Mouse (Mus musculus) c-Kit-positive CD71-negative TER-119-negative erythroid progenitor cells, embryonic 14.5 days (primary cell): ENCODE data around the gene Fgfr2.

Source experiments
- DNase-seq: peaks from one replicate; pipeline ENCODE4 v3.0.0-alpha.2; 2013; ENCODE audit warnings: low read depth

Fgfr2 gene

DNA sequence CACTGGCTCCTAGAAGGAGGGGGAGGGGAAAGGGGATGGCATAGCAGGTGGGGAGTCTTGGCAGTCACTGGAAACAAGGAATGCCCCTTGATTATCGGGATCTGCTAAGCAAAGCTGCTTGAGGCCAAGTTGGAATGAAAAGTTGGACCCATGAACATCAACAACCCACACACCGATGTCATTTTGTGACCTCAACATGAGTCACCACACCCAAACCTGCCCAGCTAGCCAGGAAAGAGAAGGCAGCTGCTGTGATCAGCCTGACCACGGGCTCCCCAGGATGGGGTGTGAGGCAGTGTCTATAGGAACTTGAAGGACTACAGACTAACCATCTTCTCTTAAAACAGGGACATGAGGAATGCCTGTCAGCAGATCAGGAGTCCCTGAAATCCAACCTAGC lies 37.7 kb downstream of the Fgfr2 start:
- DNase-seq, result peak; percentile 7

DNA sequence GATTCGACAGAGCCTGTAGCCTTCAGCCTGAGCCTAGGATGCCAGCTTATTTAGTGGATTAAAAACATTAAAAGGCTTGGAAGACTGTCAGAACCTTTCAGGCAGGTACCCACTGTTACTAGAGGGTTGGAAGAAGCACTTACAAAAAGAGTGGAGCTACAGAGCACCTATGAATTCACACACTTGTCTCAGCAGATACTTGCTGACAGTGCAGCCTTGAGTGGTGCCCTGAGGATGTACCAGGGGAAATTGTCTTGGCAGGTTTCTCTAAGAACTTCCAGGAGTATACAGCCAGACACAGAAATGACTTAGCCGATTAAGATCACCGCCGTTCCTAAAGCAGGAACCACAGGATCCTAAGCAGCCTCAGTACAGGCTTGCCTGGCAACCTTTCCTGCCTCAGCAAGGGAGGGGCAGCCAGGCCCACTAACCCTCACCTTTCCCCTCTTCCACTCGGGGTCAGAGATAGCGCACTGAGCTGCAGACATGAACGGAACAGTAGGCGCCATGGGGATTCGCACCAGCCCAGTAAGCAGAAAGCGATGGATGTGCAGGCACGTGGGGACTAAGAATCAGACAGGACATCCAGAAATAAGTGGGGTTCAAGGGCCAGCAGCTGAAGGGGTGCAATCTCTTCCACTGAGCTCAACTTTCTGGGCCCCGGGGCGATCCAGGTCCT lies 39.1 kb downstream of the Fgfr2 start:
- no peak for DNase-seq

DNA sequence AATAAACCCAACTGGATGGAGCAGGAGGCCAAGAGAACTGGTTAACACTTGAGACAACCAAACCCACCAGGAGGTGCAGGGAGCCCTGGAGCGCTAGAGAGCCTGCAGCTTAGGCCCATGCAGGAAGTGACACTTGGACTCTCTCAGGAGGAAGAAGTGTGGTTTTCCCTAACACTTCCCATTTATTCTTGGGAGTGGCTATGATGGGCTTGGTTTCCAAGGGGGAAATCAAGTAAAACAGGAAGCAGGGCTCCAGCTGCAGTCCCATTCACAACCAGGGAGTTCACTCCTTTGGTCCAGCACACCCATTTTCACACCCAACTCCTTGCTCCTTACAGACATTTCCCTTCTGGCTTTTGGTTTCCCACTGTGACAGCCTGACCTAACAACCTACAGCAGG lies 44.2 kb downstream of the Fgfr2 start:
- no peak for DNase-seq

DNA sequence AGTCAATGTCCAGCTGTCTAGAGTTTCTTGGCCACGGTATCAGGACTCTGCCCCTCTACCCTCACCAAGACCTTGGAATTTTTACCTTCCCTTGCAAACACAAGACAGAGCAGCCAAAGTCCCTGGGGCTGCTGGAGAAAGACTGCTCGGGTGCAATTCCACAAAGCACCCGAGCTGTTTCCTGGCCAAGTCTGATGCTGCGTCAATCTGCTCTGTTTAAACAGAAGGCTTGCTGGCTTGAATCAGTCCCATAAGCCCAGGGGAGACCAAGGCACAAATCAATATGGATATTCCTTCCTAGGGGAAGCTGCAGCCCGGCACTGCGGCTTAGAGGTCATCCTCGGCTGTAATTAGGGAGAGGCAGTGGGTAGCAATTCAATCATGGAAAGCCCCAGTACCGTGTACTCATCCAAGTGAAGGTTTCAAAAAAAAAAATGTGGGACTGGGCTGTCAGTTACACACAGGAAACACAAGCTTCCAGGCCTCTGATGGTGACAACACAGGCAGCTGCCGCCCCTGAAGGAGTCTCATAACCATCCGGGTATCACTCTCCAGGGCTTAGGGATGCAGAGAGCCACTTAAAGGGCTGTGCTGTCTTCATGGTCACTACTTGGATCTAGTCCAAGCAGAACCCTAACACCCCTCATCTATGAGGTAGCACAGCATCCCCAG lies 48.6 kb downstream of the Fgfr2 start:
- no peak for DNase-seq

DNA sequence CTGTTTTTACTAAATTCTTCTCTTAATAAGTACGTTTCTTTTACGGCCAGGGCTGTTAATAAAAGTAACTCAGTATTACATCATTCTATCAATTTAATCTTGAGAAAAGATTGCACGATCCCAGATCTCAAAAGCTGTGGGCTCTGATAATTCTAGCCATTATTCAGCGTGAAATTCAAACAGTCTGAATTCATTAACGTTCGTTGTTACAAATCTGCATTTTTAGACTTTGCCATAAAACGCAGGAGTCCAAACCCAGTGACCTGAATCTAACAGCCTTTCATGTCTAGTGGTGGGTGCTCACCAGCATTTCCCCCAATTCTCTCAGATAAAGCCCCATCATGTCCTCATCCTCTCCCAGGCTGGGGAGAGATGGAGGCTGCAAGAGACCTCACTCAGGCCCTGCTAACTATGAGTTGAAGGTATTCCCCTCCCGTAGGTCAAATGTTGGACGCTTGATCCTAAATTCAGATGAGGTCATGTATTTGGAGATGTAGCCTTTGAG lies 50.0 kb downstream of the Fgfr2 start:
- no peak for DNase-seq

DNA sequence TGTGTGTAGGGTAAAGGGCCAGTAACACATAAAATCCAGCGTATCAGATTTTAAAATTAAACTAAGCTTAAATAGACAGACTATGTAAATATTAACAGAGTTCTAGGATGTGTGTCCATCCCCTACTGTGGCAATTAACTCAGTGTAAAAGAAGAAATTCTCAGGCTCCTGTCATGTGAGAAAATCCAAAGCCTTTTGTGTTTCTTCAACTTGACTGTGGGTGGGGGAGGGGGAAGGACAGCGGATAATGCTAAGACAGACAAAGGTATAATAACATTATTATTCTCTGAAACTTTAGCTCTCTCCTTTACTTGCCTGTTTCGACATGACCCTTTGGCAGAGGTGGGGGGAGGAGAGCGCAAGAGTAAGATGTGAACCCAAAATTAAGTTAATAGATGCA lies 50.6 kb downstream of the Fgfr2 start:
- no peak for DNase-seq

DNA sequence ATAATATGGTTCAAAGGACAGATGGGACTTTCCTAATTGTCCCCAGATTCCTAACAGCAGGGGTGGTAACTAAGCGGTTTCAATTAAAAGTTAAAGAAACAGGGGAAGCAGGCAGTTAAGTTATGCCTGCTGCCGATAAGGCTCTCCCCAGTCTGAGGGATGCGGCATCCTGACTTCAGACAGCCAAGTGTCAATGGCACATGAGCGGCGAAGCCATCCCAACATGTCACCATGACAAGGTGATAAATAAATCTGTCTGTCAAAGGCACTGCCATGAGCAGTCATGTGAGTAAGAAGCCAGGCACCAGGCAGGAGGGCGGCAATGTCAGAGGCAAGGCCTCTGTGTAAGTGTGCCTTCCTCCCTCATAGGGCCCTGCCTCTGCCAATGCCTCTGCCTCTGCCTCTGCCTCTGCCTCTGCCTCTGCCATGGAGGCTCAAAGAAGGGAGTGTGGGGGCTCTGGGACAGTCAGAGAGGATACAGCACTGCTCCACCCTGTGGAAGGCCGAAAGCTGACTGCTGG lies 55.8 kb downstream of the Fgfr2 start:
- DNase-seq, result no peak

DNA sequence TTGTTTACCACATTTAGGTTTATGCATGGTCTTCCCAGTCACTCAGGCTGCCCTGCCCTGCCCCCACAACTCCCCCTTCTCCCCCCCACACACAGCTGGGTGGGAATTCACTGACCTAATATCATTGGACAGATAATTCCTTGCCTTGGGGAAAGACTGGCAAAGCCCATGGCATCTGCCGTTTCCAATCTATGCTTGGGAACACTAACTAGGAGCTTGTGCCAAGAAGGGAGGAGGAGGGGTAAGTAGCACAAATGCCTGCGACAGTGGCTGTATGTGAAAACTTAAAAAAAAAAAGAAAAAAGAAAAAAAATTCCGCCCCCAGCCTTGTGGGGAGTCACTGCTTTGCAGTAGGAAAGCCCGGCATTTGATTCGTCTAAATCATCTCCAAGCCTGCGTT lies 56.4 kb downstream of the Fgfr2 start:
- no peak for DNase-seq

DNA sequence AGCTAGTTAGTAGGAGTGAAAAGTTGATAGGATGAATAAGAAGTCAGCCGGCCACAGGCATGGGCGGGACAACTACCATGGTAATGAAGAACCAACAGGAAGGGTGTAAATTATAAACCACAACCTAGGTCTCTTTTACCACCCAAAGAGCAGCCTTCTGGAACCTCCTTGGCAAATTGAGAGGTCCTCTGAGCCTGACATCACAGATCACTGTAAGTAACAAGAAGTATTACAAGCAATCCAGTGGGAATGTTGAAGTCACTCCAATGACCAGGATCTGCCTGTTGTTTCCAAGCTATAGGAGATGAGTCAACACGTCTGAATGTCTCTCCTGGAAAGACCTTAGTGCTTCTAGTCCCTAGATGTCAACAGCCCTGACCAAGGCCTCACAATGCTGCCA lies 61.1 kb downstream of the Fgfr2 start:
- no peak for DNase-seq

DNA sequence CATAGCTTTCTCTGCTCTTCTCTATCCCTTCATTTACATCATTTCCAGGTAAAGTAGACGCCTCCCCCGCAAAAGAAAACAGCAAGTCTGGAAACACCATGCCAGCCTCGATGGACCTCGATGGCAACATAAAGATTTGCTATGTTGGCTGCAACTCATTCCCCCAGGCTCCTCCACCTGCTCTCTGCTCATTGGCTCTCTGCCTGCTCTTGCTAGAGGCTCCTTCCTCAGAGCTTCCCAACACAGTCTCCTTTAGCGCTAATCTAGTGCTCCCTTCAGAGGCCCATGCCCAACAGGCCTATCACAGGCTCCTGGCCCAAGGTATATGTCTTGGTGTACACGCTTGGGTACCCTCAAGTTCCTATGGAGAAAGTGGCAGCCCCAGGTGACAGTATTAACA lies 63.0 kb downstream of the Fgfr2 start:
- DNase-seq, result no peak

DNA sequence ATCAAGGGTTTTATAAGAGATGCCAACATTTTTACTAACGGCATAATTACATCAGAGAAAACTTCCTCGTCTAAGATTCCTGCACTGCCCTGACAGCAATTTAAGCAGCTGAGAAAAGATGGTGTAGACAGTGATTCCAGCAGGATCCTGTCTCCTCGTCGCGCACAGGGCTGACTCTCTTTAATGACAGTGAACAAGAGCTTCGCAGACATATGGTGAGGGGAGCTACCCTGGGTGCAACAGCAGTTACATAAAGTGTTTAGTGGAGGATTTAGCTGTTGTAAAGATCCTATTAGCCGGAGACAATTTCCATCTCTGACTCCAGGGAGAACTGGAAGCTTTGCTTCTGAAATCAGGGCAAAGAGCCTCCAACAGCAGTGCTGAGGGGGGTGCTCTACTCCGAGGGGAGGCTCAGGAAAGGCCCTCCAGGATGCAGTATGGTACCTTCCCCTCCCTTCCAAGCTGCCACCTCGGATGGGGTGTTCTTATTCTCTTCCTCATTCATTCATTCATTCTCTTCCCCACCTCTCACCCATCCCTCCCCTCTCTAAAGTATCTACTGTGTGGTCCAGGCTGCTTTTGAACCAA lies 63.5 kb downstream of the Fgfr2 start:
- no peak for DNase-seq

DNA sequence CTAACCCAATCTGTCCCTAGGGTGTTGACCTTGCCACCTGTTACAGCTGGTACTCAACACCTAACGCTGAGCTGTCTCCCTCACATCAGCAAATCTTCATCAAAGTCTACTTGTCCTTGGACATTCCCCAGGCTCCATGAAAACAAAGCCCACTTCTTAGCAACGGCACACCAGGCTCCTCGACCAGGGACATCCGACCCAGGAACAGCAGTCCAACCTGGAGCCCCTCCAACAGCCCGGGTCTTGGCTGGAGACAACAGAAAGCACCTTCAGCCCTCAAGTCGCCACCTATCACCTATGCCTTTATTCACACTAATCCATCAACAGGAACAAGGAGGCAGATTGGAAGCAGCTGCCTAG lies 64.0 kb downstream of the Fgfr2 start:
- DNase-seq, result no peak

DNA sequence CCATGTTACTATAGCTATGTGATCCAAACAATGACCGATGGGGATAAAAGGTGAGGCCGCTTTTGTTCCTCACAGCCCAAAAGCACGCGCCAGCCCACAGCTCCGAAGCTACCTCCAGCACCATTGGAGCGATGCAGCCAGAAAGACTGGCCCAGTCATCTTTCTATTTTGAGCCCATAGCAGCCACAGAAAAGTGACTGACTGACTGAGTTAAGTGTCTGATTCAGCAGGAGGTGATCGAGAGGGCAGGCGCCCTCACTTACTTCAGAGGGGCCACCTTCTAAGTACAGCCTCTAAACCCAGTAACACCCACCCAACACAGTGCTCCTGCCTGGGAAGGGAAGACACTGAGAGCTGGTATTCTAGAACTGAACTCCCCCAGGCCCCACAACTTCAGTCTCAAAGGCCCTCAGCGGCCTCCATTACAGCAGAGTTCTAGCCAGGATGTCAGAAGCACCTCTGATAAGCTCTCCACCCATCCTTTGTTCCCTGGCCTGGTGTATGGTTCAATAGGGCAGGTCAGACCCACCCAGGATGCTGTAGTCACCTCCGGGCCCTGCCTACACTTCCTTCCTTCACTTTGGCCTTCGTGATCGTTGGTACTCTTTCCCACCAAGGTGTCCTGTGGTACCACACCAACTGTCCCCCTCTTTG lies 64.5 kb downstream of the Fgfr2 start:
- no peak for DNase-seq

DNA sequence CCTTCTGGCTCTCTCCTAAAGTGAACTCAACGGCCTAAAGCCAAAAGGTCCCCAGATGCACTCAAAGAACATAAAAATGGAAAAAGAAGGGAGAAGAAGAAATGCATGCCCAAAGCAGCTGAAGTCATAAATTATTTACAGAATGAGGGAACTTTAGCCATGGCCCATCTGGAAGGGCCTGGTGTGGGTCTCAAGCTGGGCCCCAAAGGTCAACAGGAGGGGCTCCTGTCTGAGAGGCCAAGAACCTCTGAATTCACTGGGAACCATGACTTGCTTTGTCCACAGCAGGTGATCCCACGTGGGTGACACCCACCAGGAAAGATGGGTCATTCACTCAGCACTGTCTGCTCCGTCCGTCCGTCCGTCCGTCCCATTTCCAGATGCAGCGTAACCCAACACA lies 66.2 kb downstream of the Fgfr2 start:
- no peak for DNase-seq

DNA sequence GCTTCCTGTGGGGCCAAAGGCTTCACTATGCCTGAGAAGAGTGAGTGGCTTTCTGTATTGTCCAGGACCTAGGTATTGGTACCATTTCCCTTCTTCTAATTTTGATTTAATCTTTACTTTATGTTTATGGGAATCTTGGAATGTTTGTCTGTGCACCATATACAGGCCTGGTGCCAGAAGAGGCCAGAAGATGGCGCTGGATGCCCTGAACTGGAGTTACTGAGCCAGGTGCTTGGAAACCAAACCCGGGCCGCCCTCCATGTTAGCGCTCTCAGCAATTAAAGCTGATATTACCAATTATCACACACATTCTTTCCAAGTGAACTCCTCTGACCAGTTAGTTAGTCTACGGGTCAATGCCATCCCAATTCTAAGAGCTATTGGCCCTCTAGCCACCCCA lies 68.7 kb downstream of the Fgfr2 start:
- DNase-seq, result no peak

DNA sequence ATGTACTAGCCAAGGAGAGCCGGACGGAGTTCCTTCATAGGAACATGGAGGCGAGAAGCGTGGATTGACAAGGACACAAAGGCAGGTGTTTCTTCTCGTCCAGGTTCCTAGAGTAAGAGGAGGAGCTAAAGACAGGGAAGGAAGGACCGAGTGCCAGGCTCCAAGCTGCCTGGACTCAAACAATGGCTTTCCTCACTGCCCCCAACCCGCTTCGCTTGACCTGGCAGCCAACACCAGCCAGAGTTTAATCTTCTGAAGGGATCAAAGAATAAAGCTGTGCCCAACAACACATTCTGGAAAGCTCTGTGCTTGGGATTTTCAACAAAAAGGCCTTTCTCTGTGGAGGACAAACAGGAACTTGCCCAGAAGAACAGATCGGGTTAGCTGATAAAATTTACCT lies 69.4 kb downstream of the Fgfr2 start:
- no peak for DNase-seq

DNA sequence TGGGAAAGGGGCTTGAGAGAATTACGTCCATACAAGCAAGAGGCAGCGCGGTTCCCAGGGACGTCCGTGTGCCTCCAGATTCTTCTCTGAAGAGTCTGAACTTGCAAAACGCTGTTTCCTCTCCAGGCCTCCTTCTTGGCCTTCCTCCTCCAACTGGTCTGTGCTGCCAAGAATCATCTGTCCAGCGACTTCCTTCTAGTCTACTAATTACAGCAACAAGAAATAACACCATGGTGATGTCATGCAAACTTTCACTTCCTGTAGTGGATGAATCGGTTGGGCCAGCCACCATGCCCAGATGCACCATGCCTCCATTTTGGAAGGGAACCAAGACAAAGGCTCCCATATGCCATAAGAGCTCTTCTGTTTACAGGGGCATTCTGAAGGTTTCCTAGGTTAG lies 70.3 kb downstream of the Fgfr2 start:
- DNase-seq, result peak; percentile 35

DNA sequence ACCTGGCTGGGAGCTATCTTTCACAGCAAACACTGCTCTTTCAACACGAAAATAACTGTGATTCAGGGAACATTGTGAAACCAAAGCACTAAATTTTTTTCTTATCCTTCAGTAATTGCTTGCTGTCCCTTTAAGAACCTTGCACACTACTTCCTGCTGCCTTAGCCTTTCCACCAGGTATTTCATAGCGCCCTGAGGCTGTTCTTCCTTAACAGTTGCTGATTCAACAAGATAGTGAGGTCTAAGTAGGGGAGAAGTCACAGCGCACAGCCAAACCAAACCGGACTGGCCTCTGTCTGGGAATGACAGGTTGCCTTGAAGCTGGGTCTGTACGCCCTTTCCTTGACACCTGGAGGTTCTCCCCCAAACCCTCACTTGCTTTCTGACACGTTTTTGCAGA lies 72.5 kb downstream of the Fgfr2 start:
- no peak for DNase-seq

DNA sequence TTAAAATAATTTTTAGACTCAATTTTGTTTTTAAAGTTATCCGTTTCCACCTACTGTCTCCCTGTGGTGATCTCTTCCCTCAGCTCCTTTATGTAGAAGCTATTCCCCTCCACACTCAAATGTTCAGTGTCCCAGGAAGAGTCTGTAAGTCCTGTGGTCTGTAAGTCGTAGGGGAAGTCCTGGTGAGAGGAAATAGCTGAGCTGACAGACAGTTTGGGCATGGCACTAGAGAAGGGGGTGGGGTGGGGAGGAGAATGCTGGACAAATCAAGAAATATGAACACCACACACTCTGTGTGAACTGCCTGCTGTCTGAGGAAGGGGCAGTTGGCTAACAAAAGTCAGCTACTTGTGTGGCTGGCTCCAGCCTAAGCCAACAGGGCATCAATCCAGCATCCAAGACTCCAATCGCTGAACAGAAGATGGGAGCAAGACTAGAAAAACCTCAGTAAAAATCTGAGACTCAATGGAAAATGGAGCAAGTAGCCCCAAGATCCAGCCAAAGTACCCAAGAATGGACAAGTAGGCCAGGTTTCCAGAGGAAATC lies 75.0 kb downstream of the Fgfr2 start:
- DNase-seq, result no peak

DNA sequence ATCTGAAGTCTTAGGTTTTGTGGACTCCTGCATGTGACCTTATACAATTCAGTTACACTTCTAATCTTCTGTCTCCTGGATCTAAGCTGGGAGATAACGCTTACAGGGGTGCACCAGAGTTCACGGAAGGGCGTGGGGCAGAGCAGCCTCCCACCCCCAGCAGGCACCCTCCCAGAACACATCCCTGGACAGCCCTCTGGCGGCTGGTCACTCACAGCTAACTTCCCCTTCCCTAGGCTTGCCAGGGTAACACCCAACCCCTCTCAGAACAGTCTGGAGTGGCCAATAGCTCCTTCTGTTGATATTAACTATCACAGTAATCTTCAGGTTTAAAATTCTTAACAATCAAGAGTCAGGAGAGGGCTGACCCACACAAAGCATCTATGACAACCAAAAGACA lies 75.9 kb downstream of the Fgfr2 start:
- no peak for DNase-seq

DNA sequence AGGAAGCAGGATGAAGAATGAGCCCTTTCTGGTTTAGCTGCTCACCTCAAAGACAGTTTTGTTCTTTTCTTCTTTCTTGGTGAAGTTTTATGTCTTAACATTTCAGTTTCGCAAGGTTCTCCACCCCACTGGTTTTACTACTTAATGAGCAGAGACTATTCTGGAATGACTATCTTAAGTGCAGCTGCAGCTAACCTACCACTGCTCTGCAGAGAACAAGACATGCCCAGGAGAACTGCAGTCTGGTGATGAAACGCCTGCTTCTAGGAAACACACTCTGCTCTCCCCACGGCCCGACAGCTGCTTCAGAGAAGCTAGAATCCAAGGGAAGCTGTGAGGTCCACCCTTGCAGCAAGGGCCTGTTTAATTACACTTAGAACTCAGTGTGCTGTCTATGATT lies 78.4 kb downstream of the Fgfr2 start:
- DNase-seq, result no peak

DNA sequence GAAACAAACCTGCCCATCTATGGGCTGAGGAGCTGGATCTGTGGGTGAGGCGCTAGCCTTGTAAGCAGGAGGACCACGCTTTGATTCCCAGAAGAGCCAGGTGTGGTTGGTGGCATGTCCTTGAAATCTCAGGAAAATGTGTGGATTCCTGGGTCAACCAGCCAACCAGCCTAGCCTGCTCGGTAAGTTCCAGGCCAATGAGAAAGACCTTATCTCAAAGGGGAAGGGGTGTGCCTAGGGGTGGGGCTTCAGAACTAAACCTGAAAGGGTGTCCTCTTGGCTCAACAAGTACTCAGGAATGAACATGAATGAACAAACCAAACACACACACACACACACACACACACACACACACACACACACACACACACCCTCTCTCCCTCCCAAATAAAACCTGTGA lies 81.4 kb downstream of the Fgfr2 start:
- DNase-seq, result no peak
